In genomic region chr5:43234321-43235185, GRCm38 (mm10) we compare ENCODE assay signal across 8 mouse cellular contexts. TPM values are rescaled to one million over a fixed set of nuclear protein-coding genes. Genes with fewer than 3 reads are reported as not detected.
DNase-seq lines count a peak whose midpoint lies in the region; ATAC-seq and TF ChIP-seq lines count a peak whose summit lies in the region.

No protein-coding gene starts in this region.

- H3K9me3 ChIP-seq in embryonic facial prominence, embryonic 15.5 days (replicated peaks): no peaks in the 10 kb centered on the region
- no peaks in the 10 kb centered on the region for H3K9me3 ChIP-seq in heart, postnatal 0 days (replicated peaks; ENCODE audit: control insufficient read depth, low read length)
- no peaks in the 10 kb centered on the region for H3K9me3 ChIP-seq in lung, embryonic 14.5 days (ENCODE audit: low read depth, low read length)

- no peak for TF ChIP-seq EP300 in heart, postnatal 0 days (IDR thresholded peaks at IDR 0.05; ENCODE audit: low read depth)

- no peaks in the 10 kb centered on the region for H3K36me3 ChIP-seq in embryonic facial prominence, embryonic 15.5 days
- H3K36me3 ChIP-seq in heart, postnatal 0 days (replicated peaks; ENCODE audit: control insufficient read depth, insufficient read depth, low read length): no peaks in the 10 kb centered on the region
- H3K36me3 ChIP-seq in lung, embryonic 14.5 days (ENCODE audit: insufficient read depth): no peaks in the 10 kb centered on the region

- peak overlapping the region; percentile 87 for H3K4me3 ChIP-seq in embryonic facial prominence, embryonic 15.5 days (replicated peaks)
- H3K4me3 ChIP-seq in heart, postnatal 0 days (ENCODE audit: low read depth, low read length): peak overlapping the region; percentile 72
- H3K4me3 ChIP-seq in lung, embryonic 14.5 days (ENCODE audit: low read depth, low read length): peak overlapping the region; percentile 87

- ATAC-seq in embryonic facial prominence, embryonic 15.5 days (ENCODE audit: insufficient number of reproducible peaks, low FRiP score, low TSS enrichment, low read depth): 0 out of 2 replicates have a peak, but pooled peaks have one; percentile 22
- peak; percentile 6; the same call in 1 of the 2 replicates for ATAC-seq in heart, postnatal 0 days (ENCODE audit: insufficient read depth, low read depth)
- peak; percentile 15; the same call in 1 of the 2 replicates for ATAC-seq in lung, embryonic 14.5 days (ENCODE audit: insufficient read depth)

- TF ChIP-seq CTCF in heart, postnatal 0 days (IDR thresholded peaks at IDR 0.05; ENCODE audit: low read depth): no peak
- no peak for TF ChIP-seq CTCF in lung, embryonic 14.5 days (IDR thresholded peaks at IDR 0.05; ENCODE audit: low read depth)

- peak; percentile 22 to 24 for DNase-seq in CD8-positive naive resting alpha-beta T cell, adult 2 months (ENCODE audit: low read depth in 2 of 2, low spot score in 2 of 2)
- peak; percentile 68 for DNase-seq in adrenal gland, postnatal 14 days
- peak; percentile 42 for DNase-seq in heart, postnatal 0 days (ENCODE audit: low spot score)
- peak; percentile 54 to 69 for DNase-seq in kidney, postnatal 4 days
- DNase-seq in lung, embryonic 14.5 days: peak; percentile 56
- DNase-seq in ovary, postnatal 14 days (ENCODE audit: low spot score): peak; percentile 27
- DNase-seq in thymus, postnatal 14 days: peak; percentile 59

- peaks cover 5% of the 10 kb centered on the region; the same call in 1 of the 2 replicates for H3K4me1 ChIP-seq in embryonic facial prominence, embryonic 15.5 days
- peaks cover 3% of the 10 kb centered on the region; the same call in 1 of the 2 replicates for H3K4me1 ChIP-seq in heart, postnatal 0 days (ENCODE audit: control insufficient read depth, insufficient read depth)
- H3K4me1 ChIP-seq in lung, embryonic 14.5 days (ENCODE audit: insufficient read depth): peaks cover 3% of the 10 kb centered on the region; the same call in 1 of the 2 replicates

- peak overlapping the region; percentile 89 for H3K9ac ChIP-seq in embryonic facial prominence, embryonic 15.5 days
- peak overlapping the region; percentile 94 for H3K9ac ChIP-seq in heart, postnatal 0 days (replicated peaks; ENCODE audit: low read depth, low read length)
- peak overlapping the region; percentile 87 for H3K9ac ChIP-seq in lung, embryonic 14.5 days

- peak overlapping the region; percentile 98 for H3K27ac ChIP-seq in embryonic facial prominence, embryonic 15.5 days (replicated peaks)
- peak overlapping the region; percentile 99 for H3K27ac ChIP-seq in heart, postnatal 0 days (ENCODE audit: low read depth)
- H3K27ac ChIP-seq in lung, embryonic 14.5 days (ENCODE audit: low read depth): peak overlapping the region; percentile 96

- H3K27me3 ChIP-seq in embryonic facial prominence, embryonic 15.5 days: peaks cover 3% of the 10 kb centered on the region; the same call in 1 of the 2 replicates
- no peaks in the 10 kb centered on the region for H3K27me3 ChIP-seq in heart, postnatal 0 days (ENCODE audit: control insufficient read depth, insufficient read depth, low read length)
- H3K27me3 ChIP-seq in lung, embryonic 14.5 days (ENCODE audit: insufficient read depth, low read length): no peaks in the 10 kb centered on the region

- WGBS in embryonic facial prominence, embryonic 15.5 days: under 1% methylated on average over 93 of the region's 113 CpGs
- under 1% methylated on average over 74 of the region's 113 CpGs for WGBS in heart, postnatal 0 days
- WGBS in lung, embryonic 14.5 days: under 1% methylated on average over 89 of the region's 113 CpGs

- peak overlapping the region; percentile 98 for H3K4me2 ChIP-seq in embryonic facial prominence, embryonic 15.5 days (replicated peaks)
- H3K4me2 ChIP-seq in heart, postnatal 0 days (ENCODE audit: low read depth, low read length): peak overlapping the region; percentile 65
- H3K4me2 ChIP-seq in lung, embryonic 14.5 days: peak overlapping the region; percentile 90

RNA-seq across cellular contexts. Expression of gene Cpeb2, which starts 1.6 kb away (rescaled TPM):
- 26.7 and 38.1 TPM in 2 replicates for total RNA-seq in adrenal gland, postnatal 14 days (2021)
- polyA plus RNA-seq in embryonic facial prominence, embryonic 15.5 days (2015; fragmentation: Nextera tagmentation; extraction: Ambion mirVana): 3.8 and 4.9 TPM in 2 replicates
- 10.7 and 12.4 TPM in 2 replicates for total RNA-seq in heart, postnatal 0 days (2014; rRNA removed; ENCODE audit: low replicate concordance)
- polyA plus RNA-seq in heart, postnatal 0 days (2015; fragmentation: Nextera tagmentation; extraction: Ambion mirVana): 5.8 and 6.1 TPM in 2 replicates
- 1.8 and 1.9 TPM in 2 replicates for polyA plus RNA-seq in lung, embryonic 14.5 days (2014; fragmentation: Nextera tagmentation; extraction: Ambion mirVana)

Comparison
In these comparisons a context has a peak if more than half of its experiments do, and no peak if none do; other contexts are left out.
1. Peak in every context shown above with its lines: DNase-seq, ATAC-seq, H3K4me3 ChIP-seq and H3K27ac ChIP-seq.